Mouse (Mus musculus) stomach, postnatal 0 days (tissue): ENCODE measurements around the gene Auts2. TPM values are rescaled to one million over a fixed set of nuclear protein-coding genes. Genes with fewer than 3 reads are reported as not detected.

ENCODE experiments used
- ATAC-seq: fragments of 200-750 bp; cut with Nextera tagmentation; 2 replicates; pipeline ENCODE4 v1.8.0; 2017; ENCODE audit not compliant: low FRiP score, low TSS enrichment
- DNase-seq: peaks from one replicate; pipeline ENCODE4 v3.0.0-alpha.2; 2016; ENCODE audit warnings: low spot score
- H3K27ac ChIP-seq: fragments of 300-500 bp; sonication (generic); replicated peaks from 2 replicates; pipeline ENCODE4 v1.5.1; 2014; ENCODE audit warnings: mild to moderate bottlenecking, control low read depth
- H3K27me3 ChIP-seq: fragments of 300-500 bp; sonication (generic); 2 replicates; pipeline ENCODE4 v1.6.1; 2014; ENCODE audit warnings: low read length; ENCODE audit not compliant: control insufficient read depth, insufficient read depth
- H3K36me3 ChIP-seq: fragments of 300-500 bp; sonication (generic); 2 replicates; pipeline ENCODE4 v1.6.1; 2014; ENCODE audit warnings: low read length, mixed read lengths; ENCODE audit not compliant: control insufficient read depth, insufficient read depth
- H3K4me1 ChIP-seq: fragments of 300-500 bp; sonication (generic); replicated peaks from 2 replicates; pipeline ENCODE4 v1.6.1; 2014; ENCODE audit warnings: antibody characterized with exemption; ENCODE audit not compliant: control insufficient read depth, insufficient read depth
- H3K4me2 ChIP-seq: fragments of 300-500 bp; sonication (generic); replicated peaks from 2 replicates; pipeline ENCODE4 v1.6.1; 2014; ENCODE audit warnings: low read depth, mild to moderate bottlenecking, control low read depth, moderate library complexity
- H3K4me3 ChIP-seq: fragments of 300-500 bp; sonication (generic); 2 replicates; pipeline ENCODE4 v1.5.1; 2014; ENCODE audit warnings: low read depth, low read length, control low read depth
- H3K9ac ChIP-seq: fragments of 300-500 bp; sonication (generic); 2 replicates; pipeline ENCODE4 v1.6.1; 2014; ENCODE audit warnings: mild to moderate bottlenecking, low read length, control low read depth, mixed read lengths
- H3K9me3 ChIP-seq: fragments of 300-500 bp; sonication (generic); 2 replicates; pipeline ENCODE4 v1.6.1; 2016; ENCODE audit warnings: low read length; ENCODE audit not compliant: control insufficient read depth
- CTCF ChIP-seq: IDR thresholded peaks from 2 replicates; pipeline ENCODE4 v1.5.1; 2016; ENCODE audit warnings: antibody characterized with exemption, low read depth, mild to moderate bottlenecking, moderate library complexity
- EP300 ChIP-seq: optimal IDR thresholded peaks from 2 replicates; pipeline ENCODE3; 2016; ENCODE audit warnings: antibody characterized with exemption
- WGBS: fragments of 180-500 bp; shearing (Covaris S2); extraction: QIAGEN DNeasy Blood & Tissue Kit; methylation state at CpG from one replicate; pipeline ENCODE4 v1.1.7; 2014; 5-methylcytosine and 5-hydroxymethylcytosine counted together
- polyA plus RNA-seq: library from polyadenylated mRNA; unstranded; fragments of >200 nt; fragmentation: Nextera tagmentation; extraction: Ambion mirVana; gene quantifications from 2 replicates; pipeline ENCODE4 v1.2.1, GENCODE M21; 2015

Gene Auts2
- polyA plus RNA-seq, 1 experiment from 2014 or later = 7.3 TPM

DNA sequence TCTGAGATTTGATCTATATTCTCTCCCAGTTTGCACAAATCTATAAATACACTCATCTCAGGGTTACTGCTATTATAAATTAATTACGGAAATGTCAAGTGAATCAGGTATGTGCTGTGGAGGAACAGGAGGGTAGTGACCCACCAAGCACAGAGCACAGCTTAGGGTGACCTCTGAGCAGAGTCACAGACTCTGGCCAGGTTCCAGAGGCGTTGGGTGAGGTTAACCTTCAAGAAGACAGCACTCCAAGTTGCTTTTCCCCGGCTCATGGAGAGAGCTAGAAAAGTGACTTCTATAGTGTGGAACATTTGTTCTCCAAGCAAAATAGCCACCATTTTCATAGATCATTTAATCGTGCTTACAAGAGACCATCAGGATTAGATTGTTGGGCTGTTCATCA is 813.7 kb downstream of the Auts2 start:
- TF ChIP-seq CTCF = no peak
- TF ChIP-seq EP300 = no peak
- no peak overlapping the region for H3K27ac ChIP-seq
- ATAC-seq (0 out of 2 replicates have a peak, but pooled peaks have one; percentile 24), DNase-seq (no peak)
- 79% methylated on average over 4 of the region's 4 CpGs for WGBS
- no peak overlapping the region for H3K9ac ChIP-seq
- no peaks in the 10 kb centered on the region; the same call in 1 of the 2 replicates for H3K4me1 ChIP-seq
- H3K9me3 ChIP-seq = no peaks in the 10 kb centered on the region
- no peaks in the 10 kb centered on the region for H3K27me3 ChIP-seq
- H3K4me2 ChIP-seq = no peak overlapping the region
- H3K4me3 ChIP-seq = no peak overlapping the region
- no peaks in the 10 kb centered on the region for H3K36me3 ChIP-seq

DNA sequence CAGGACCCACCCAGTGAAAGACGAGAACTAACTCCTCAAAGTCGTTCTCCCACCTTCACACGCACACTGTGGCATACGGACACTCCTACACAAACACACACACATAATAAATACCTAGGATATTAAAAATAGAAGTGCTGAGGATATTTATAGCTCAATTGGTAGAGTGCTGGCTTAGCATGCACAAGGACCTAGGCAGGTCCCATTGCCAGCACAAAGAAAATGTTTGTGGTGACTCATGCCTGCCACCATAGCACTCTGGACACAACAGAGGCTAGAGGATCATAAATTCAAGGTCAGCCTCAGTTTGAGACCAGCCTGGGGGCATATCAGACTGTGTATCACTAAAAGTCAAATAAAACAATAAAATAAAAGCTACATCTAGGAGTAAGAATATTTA is 815.2 kb downstream of the Auts2 start:
- Histone ChIP-seq H3K9me3 (no peaks in the 10 kb centered on the region), H3K9ac (no peak overlapping the region), H3K27ac (no peak overlapping the region), H3K4me2 (no peak overlapping the region), H3K4me1 (no peaks in the 10 kb centered on the region; the same call in 1 of the 2 replicates), H3K4me3 (no peak overlapping the region), H3K36me3 (no peaks in the 10 kb centered on the region), H3K27me3 (no peaks in the 10 kb centered on the region)
- peak; percentile 58 for ATAC-seq
- TF ChIP-seq CTCF = no peak
- TF ChIP-seq EP300 = no peak
- no peak for DNase-seq
- 71% methylated on average over 4 of the region's 4 CpGs for WGBS

DNA sequence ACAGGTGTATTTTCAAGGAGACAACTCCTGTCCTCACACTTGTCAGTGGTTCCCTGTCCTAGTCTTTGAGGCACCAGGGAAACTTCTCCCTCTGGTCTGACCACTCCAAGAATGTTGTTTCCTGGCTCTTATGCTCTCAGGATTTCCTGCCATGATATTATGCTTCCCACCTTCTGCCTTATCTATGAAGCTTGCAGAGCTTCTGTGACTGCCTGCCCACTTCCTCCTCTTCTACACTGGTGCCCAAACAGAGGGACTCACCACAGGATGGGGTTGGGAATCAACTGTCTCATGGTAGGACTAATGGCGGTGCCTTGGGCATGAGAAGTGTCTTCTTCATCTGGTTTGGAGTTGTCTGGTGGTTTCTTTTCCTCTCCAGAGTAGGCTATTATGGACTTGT is 818.6 kb downstream of the Auts2 start:
- Histone ChIP-seq H3K27me3 (no peaks in the 10 kb centered on the region), H3K4me1 (no peaks in the 10 kb centered on the region), H3K4me2 (no peak overlapping the region), H3K9ac (no peak overlapping the region), H3K9me3 (no peaks in the 10 kb centered on the region), H3K36me3 (no peaks in the 10 kb centered on the region), H3K4me3 (no peak overlapping the region), H3K27ac (no peak overlapping the region)
- no peak for ATAC-seq
- no peak for DNase-seq
- WGBS = 86% methylated on average over 1 of the region's 1 CpGs
- TF ChIP-seq CTCF (no peak), EP300 (no peak)

DNA sequence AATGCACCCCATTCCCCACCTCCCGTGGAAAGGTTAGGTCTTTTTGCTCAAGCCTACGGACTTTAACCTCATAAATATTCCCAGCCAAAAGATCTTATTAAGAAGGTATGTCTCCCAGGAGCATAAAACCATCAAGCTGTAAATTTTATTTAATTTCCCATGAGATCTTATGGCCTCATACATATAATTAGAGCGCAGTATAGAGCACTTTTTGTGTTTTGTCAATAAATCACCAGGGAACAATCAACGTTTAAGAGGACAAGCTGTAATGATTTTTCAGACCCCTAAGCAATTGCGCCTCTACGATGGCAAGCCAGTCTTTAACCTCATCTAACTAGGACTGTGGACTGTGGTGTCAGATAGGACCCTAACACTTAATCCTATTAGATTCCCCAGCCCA is 820.4 kb downstream of the Auts2 start:
- DNase-seq (no peak), ATAC-seq (no peak)
- H3K4me2 ChIP-seq = no peak overlapping the region
- no peak overlapping the region for H3K27ac ChIP-seq
- no peak overlapping the region for H3K4me3 ChIP-seq
- no peaks in the 10 kb centered on the region for H3K9me3 ChIP-seq
- TF ChIP-seq CTCF (no peak), EP300 (no peak)
- no peaks in the 10 kb centered on the region for H3K36me3 ChIP-seq
- no peak overlapping the region for H3K9ac ChIP-seq
- H3K27me3 ChIP-seq = no peaks in the 10 kb centered on the region
- WGBS = 82% methylated on average over 6 of the region's 6 CpGs
- H3K4me1 ChIP-seq = no peaks in the 10 kb centered on the region

DNA sequence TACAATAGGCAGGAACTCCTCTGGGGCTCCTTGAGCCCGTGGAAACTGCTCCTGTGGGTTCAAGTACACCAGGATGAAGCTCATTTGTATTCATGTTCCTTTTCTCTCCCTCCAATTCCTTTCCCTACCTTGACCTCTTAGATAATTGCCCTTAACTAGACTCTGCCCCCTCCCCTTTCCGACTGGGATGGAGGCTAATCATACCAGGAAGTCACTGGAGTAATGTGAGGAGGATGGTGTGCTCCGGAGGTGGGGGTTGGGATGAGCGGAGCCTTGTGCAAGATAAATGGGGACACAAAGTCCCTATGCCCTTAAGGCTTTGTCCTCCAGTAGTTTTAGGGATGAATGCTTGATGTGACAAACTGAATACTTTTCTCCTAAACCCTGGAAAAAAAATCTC is 820.8 kb downstream of the Auts2 start:
- no peak for ATAC-seq
- H3K4me3 ChIP-seq = no peak overlapping the region
- H3K27me3 ChIP-seq = no peaks in the 10 kb centered on the region
- no peak overlapping the region for H3K4me2 ChIP-seq
- H3K9ac ChIP-seq = no peak overlapping the region
- H3K36me3 ChIP-seq = no peaks in the 10 kb centered on the region
- no peak for DNase-seq
- no peaks in the 10 kb centered on the region for H3K4me1 ChIP-seq
- H3K27ac ChIP-seq = no peak overlapping the region
- H3K9me3 ChIP-seq = no peaks in the 10 kb centered on the region
- 66% methylated on average over 4 of the region's 4 CpGs for WGBS
- TF ChIP-seq CTCF (no peak), EP300 (no peak)

DNA sequence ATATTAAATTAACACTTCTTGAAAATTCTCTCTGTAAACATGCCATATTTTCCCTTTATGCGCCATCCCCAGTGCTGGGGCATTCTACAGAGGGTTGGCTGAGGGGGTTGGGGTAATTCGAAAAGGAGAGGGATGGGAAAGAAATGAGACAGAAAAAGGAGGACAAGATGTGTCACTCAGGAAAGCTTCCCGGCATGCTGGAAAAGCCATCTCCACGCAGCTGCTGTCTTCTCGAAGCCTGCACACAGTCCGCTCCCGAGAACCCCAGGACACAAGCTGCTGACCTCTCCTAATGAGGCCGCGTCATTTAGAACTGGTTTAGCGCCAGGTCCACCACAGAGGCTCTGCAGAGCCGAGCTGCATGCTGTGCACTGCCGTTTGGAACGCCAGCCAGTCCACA is 825.1 kb downstream of the Auts2 start:
- no peaks in the 10 kb centered on the region for H3K27me3 ChIP-seq
- H3K4me3 ChIP-seq = no peak overlapping the region
- ATAC-seq = no peak
- 71% methylated on average over 13 of the region's 13 CpGs for whole genome bisulfite sequencing
- no peaks in the 10 kb centered on the region for H3K36me3 ChIP-seq
- no peaks in the 10 kb centered on the region for H3K4me1 ChIP-seq
- no peak overlapping the region for H3K27ac ChIP-seq
- TF ChIP-seq EP300 (no peak), CTCF (no peak)
- no peak for DNase-seq
- no peaks in the 10 kb centered on the region for H3K9me3 ChIP-seq
- no peak overlapping the region for H3K4me2 ChIP-seq
- H3K9ac ChIP-seq = no peak overlapping the region
